Mouse (Mus musculus): ENCODE measurements around the gene Bmt2.

- TF ChIP-seq CTCF (IDR thresholded peaks at IDR 0.05; ENCODE audit: low read depth, low read length) (no peak), TAL1 (conservative IDR thresholded peaks at IDR 0.05; ENCODE audit: low read depth, low read length) (no peak), GATA2 (IDR thresholded peaks at IDR 0.05; ENCODE audit: borderline replicate concordance, low read depth, low read length) (no peak), GATA1 (IDR thresholded peaks at IDR 0.05; ENCODE audit: borderline replicate concordance, low read length) (no peak), POLR2AphosphoS5 (IDR thresholded peaks at IDR 0.05; ENCODE audit: insufficient replicate concordance, low read depth, low read length) (no peak)
Measured at GRCm38 (mm10) chr6:13632571-13632970, 45.2 kb downstream of the Bmt2 start.
